Mouse (Mus musculus) yolk sac, embryonic 10.5 days (tissue): ENCODE results near the gene Gcc2.
"Not testable (repeated sequence)": the region's sequence is repeated elsewhere in the genome, so short reads cannot be mapped to it uniquely, and the experiment has no call there.

ENCODE experiments used
- DNase-seq: peaks from one replicate; pipeline ENCODE4 v3.0.0-alpha.2; 2017; ENCODE audit warnings: low spot score

Gcc2 gene

GRCm38 (mm10) chr10:58255213-58255892, at the start of gene Gcc2:
TSS of gene Gcc2 (plus strand) at chr10:58255497.
- peak; percentile 92 for DNase-seq

- no peak for DNase-seq
Measured at GRCm38 (mm10) chr10:58205986-58206385, 49.3 kb upstream of the Gcc2 start.

- no peak for DNase-seq
Measured at GRCm38 (mm10) chr10:58206639-58207404, 48.5 kb upstream of the Gcc2 start.

- DNase-seq = no peak
Measured at GRCm38 (mm10) chr10:58209710-58210467, 45.4 kb upstream of the Gcc2 start.

GRCm38 (mm10) chr10:58210514-58210913, 44.8 kb upstream of the Gcc2 start:
- DNase-seq = no peak

- DNase-seq = no peak
Measured at GRCm38 (mm10) chr10:58211213-58211612, 44.1 kb upstream of the Gcc2 start.

- no peak for DNase-seq
Measured at GRCm38 (mm10) chr10:58212230-58212629, 43.1 kb upstream of the Gcc2 start.

GRCm38 (mm10) chr10:58214497-58214896, 40.8 kb upstream of the Gcc2 start:
- no peak for DNase-seq

- no peak for DNase-seq
Measured at GRCm38 (mm10) chr10:58214934-58215333, 40.4 kb upstream of the Gcc2 start.

GRCm38 (mm10) chr10:58215353-58215752, 39.9 kb upstream of the Gcc2 start:
- DNase-seq = no peak

- DNase-seq = no peak
Measured at GRCm38 (mm10) chr10:58217366-58217765, 37.9 kb upstream of the Gcc2 start.

GRCm38 (mm10) chr10:58220726-58221125, 34.6 kb upstream of the Gcc2 start:
- DNase-seq = peak; percentile 16

GRCm38 (mm10) chr10:58221571-58221970, 33.7 kb upstream of the Gcc2 start:
- not testable (repeated sequence) for DNase-seq

GRCm38 (mm10) chr10:58223161-58223560, 32.1 kb upstream of the Gcc2 start:
- not testable (repeated sequence) for DNase-seq

- peak; percentile 45 for DNase-seq
Measured at GRCm38 (mm10) chr10:58223972-58224805, 31.1 kb upstream of the Gcc2 start.

- peak; percentile 18 for DNase-seq
Measured at GRCm38 (mm10) chr10:58224827-58225785, 30.2 kb upstream of the Gcc2 start, which contains the start of gene AW822073. TSS of gene AW822073 (minus strand) at chr10:58224930.

- peak; percentile 24 for DNase-seq
Measured at GRCm38 (mm10) chr10:58226357-58226756, 28.9 kb upstream of the Gcc2 start.

- not testable (repeated sequence) for DNase-seq
Measured at GRCm38 (mm10) chr10:58227798-58228197, 27.5 kb upstream of the Gcc2 start.

- not testable (repeated sequence) for DNase-seq
Measured at GRCm38 (mm10) chr10:58230021-58230420, 25.3 kb upstream of the Gcc2 start.

GRCm38 (mm10) chr10:58231088-58231487, 24.2 kb upstream of the Gcc2 start:
- DNase-seq = peak; percentile 32
